Comparison of ENCODE assay signal across 1 mouse cellular context in the genomic region with DNA sequence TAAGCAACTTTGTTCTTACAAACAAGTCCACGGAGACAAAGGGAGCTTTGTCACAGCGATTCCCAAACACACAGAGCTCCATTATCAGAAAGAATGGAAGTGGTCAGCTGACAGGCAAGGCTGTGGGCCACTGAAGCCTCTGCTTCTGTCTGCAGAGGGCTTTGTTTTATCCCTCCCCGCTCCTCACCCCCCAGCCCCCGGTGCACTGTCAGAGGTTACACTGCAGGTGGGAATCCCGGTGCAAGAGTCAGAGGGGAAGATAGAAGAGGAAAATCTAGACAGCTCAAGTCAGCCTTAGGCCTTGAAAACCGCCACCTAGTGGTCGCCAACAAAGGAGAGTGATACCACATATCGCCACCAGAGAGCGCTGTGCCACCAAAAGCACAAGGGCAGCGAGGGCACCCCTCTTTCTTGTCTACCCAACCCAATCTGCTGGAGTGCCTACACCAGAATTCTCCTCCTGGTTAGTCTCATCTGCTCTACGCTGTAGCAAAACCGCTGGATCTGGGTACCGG.
TF ChIP-seq lines count a peak whose summit lies in the region.

No protein-coding gene starts in this region.

TF ChIP-seq in MEL, 35 proteins besides CTCF, POLR2A, EP300 and RAD21 (continued from another document):
- TF ChIP-seq RCOR1 (IDR thresholded peaks at IDR 0.05; ENCODE audit: low read depth, low read length) = peak; percentile 58; the same call in 1 of the 2 replicates
- TF ChIP-seq NRF1 (IDR thresholded peaks at IDR 0.05; ENCODE audit: insufficient read depth, low read depth, low read length, poor library complexity, severe bottlenecking) = no peak
- TF ChIP-seq TBP (IDR thresholded peaks at IDR 0.05; ENCODE audit: low read depth, low read length) = peak; percentile 58; the same call in 1 of the 2 replicates
- peak; percentile 100 for TF ChIP-seq ZC3H11A (IDR thresholded peaks at IDR 0.05; ENCODE audit: low read depth, low read length)
- TF ChIP-seq MEF2A (IDR thresholded peaks at IDR 0.05; ENCODE audit: extremely low read depth, insufficient replicate concordance, low read depth, low read length, poor library complexity, severe bottlenecking) = no peak; the same call in 1 of the 2 replicates
- TF ChIP-seq SMC3 (IDR thresholded peaks at IDR 0.05; ENCODE audit: low read depth, low read length) = peak; percentile 100
- no peak for TF ChIP-seq KAT2A (conservative IDR thresholded peaks at IDR 0.05; ENCODE audit: low read depth, low read length)
- peak; percentile 96 for TF ChIP-seq JUND (IDR thresholded peaks at IDR 0.05; ENCODE audit: low read depth, low read length)
- TF ChIP-seq BHLHE40 (IDR thresholded peaks at IDR 0.05; ENCODE audit: borderline replicate concordance, low read depth, low read length) = peak; percentile 48
- TF ChIP-seq ELF1 (IDR thresholded peaks at IDR 0.05; ENCODE audit: low read depth, low read length) = peak; percentile 61; the same call in 1 of the 2 replicates
- no peak for TF ChIP-seq ETS1 (IDR thresholded peaks at IDR 0.05; ENCODE audit: low read depth, low read length)
- no peak for TF ChIP-seq E2F4 (IDR thresholded peaks at IDR 0.05; ENCODE audit: borderline replicate concordance, low read depth, low read length)
- TF ChIP-seq ZNF384 (IDR thresholded peaks at IDR 0.05; ENCODE audit: low read depth, low read length) = peak; percentile 62
- no peak for TF ChIP-seq UBTF (IDR thresholded peaks at IDR 0.05; ENCODE audit: borderline replicate concordance, insufficient read depth, low read depth, low read length)
- peak; percentile 27; the same call in 1 of the 2 replicates for TF ChIP-seq MXI1 (IDR thresholded peaks at IDR 0.05; ENCODE audit: low read depth, low read length)
